Mouse (Mus musculus) limb, embryonic 13.5 days (tissue): ENCODE measurements around the gene Sh2d1b2. TPM values are rescaled to one million over a fixed set of nuclear protein-coding genes. Genes with fewer than 3 reads are reported as not detected.

Source experiments
- ATAC-seq: fragments of 200-750 bp; cut with Nextera tagmentation; 2 replicates; pipeline ENCODE4 v1.8.0; 2017; ENCODE audit warnings: low read depth, moderate number of reproducible peaks, moderate TSS enrichment; ENCODE audit not compliant: low FRiP score
- H3K27ac ChIP-seq: fragments of 300-500 bp; sonication (generic); 2 replicates; pipeline ENCODE4 v1.5.1; 2015; ENCODE audit warnings: inconsistent platforms, mild to moderate bottlenecking, moderate library complexity
- H3K27me3 ChIP-seq: fragments of 300-500 bp; sonication (generic); 2 replicates; pipeline ENCODE4 v1.6.1; 2015; ENCODE audit warnings: mild to moderate bottlenecking, inconsistent platforms
- H3K36me3 ChIP-seq: fragments of 300-500 bp; sonication (generic); 2 replicates; pipeline ENCODE4 v1.6.1; 2015; ENCODE audit warnings: inconsistent platforms, mild to moderate bottlenecking, moderate library complexity
- H3K4me1 ChIP-seq: fragments of 300-500 bp; sonication (generic); 2 replicates; pipeline ENCODE4 v1.6.1; 2015; ENCODE audit warnings: inconsistent platforms
- H3K4me2 ChIP-seq: fragments of 300-500 bp; sonication (generic); replicated peaks from 2 replicates; pipeline ENCODE4 v1.6.1; 2015; ENCODE audit warnings: inconsistent platforms, mild to moderate bottlenecking, moderate library complexity
- H3K4me3 ChIP-seq: fragments of 300-500 bp; sonication (generic); 2 replicates; pipeline ENCODE4 v1.5.1; 2015; ENCODE audit warnings: moderate library complexity, mild to moderate bottlenecking, inconsistent platforms
- H3K9ac ChIP-seq: fragments of 300-500 bp; sonication (generic); 2 replicates; pipeline ENCODE4 v1.6.1; 2015; ENCODE audit warnings: mild to moderate bottlenecking, inconsistent platforms
- H3K9me3 ChIP-seq: fragments of 300-500 bp; sonication (generic); 2 replicates; pipeline ENCODE4 v1.6.1; 2016; ENCODE audit warnings: inconsistent platforms
- WGBS: fragments of 180-500 bp; shearing (Covaris S2); methylation state at CpG from one replicate; pipeline ENCODE4 v1.1.7; 2015; 5-methylcytosine and 5-hydroxymethylcytosine counted together
- polyA plus RNA-seq: library from polyadenylated mRNA; unstranded; fragments of >200 nt; fragmentation: Nextera tagmentation; extraction: Ambion mirVana; gene quantifications from 2 replicates; pipeline ENCODE4 v1.2.1, GENCODE M21; 2015

Sh2d1b2 gene
- polyA plus RNA-seq, 1 experiment from 2014 or later, result 0.05 TPM

DNA sequence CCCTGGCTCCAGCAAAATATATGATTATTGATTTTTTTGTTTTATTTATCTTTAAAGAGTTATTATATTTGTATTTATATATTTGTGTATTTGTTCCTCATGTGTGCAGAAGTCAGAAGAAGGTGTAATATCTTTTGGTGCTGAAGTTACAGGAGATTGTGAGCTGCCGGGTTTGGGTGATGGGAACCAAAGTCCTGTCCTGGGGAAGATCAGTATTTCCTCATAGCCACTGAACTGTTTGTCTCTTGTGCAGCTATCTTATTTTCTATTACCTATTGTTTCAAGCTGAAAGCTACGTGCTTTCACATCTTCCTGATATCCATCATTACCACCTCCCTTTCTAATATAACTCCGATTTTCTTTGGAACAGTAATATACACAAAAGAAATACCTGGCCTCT is 17.0 kb upstream of the Sh2d1b2 start:
- Histone ChIP-seq H3K9ac (no peak overlapping the region), H3K4me3 (peak overlapping the region; percentile 77), H3K4me1 (peaks cover 4% of the 10 kb centered on the region), H3K4me2 (peak overlapping the region; percentile 80), H3K27me3 (no peaks in the 10 kb centered on the region), H3K36me3 (peaks cover 18% of the 10 kb centered on the region), H3K9me3 (no peaks in the 10 kb centered on the region), H3K27ac (no peak overlapping the region)
- ATAC-seq, result no peak
- WGBS, result 80% methylated on average over 3 of the region's 3 CpGs

DNA sequence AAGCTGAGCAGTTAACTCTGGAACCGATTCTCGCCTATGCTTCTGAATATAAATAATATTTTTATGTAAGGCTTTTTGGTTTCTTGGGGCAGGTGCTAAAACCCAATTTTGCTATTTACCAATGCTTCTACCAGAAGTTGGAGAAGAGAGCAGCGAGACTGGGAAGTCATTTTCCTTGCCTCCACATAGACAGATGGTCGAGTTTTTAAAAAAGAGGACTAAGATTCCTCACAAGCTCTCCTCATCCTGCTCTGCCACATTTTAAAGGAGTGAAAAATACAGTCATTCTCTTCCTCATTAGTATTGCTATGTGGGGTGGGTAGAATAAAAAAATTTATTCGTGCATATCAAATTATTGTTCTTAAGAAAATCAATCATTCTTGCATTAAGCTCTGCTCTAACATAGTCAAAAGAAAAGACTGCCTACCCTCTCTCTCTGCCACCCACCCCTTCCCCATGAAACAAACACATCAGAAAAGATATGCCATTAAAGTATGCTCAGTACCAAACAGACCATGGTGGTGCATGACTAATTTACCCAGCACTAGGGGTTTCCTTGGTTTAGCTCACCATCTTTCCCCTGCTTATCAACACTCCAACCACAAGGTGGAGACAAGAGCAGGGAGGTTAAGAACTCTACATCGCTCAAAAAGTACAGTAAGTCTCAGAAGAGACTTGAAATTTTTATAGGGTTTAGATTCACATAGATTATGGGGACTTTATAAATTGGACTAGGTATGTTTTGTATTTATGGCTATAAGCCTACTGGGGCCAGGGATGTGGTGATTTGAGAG is 14.3 kb upstream of the Sh2d1b2 start:
- no peak overlapping the region for H3K27ac ChIP-seq
- H3K4me1 ChIP-seq, result peaks cover 4% of the 10 kb centered on the region
- H3K4me2 ChIP-seq, result no peak overlapping the region
- peaks cover 3% of the 10 kb centered on the region for H3K27me3 ChIP-seq
- no peak overlapping the region for H3K9ac ChIP-seq
- WGBS, result 75% methylated on average over 6 of the region's 6 CpGs
- no peak overlapping the region for H3K4me3 ChIP-seq
- ATAC-seq, result no peak
- no peaks in the 10 kb centered on the region for H3K9me3 ChIP-seq
- H3K36me3 ChIP-seq, result no peaks in the 10 kb centered on the region

- no peaks in the 10 kb centered on the region for H3K4me1 ChIP-seq
- no peak overlapping the region for H3K4me3 ChIP-seq
- H3K27me3 ChIP-seq, result peaks cover 4% of the 10 kb centered on the region
- no peaks in the 10 kb centered on the region for H3K36me3 ChIP-seq
- no peak overlapping the region for H3K27ac ChIP-seq
- H3K4me2 ChIP-seq, result no peak overlapping the region
- H3K9ac ChIP-seq, result no peak overlapping the region
- no peaks in the 10 kb centered on the region for H3K9me3 ChIP-seq
- no peak for ATAC-seq
Observed at GRCm38 (mm10) chr1:170220351-170220750, 12.2 kb upstream of the Sh2d1b2 start.

DNA sequence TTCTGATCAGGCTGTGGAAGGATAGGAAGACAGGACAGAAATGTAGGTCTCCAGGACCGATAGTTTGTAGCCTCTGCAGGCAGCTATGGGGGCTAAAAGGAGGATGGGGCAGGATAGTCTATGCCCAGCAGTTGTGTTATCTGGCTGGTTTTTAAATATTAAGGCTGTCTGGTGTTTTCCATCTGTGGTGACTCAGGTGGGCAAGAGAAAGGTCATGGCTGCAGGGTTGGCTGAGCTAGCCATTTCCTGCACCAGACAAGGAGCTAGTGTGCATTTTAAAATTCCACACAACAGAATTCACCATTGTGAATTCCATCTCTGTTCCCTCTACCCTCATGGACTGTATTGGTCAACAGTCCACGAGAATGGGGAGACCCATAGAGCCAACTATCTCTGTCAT is 9.3 kb upstream of the Sh2d1b2 start:
- WGBS, result 73% methylated on average over 2 of the region's 2 CpGs
- H3K27me3 ChIP-seq, result peaks cover 4% of the 10 kb centered on the region
- H3K4me2 ChIP-seq, result no peak overlapping the region
- H3K36me3 ChIP-seq, result no peaks in the 10 kb centered on the region
- no peaks in the 10 kb centered on the region for H3K9me3 ChIP-seq
- H3K9ac ChIP-seq, result no peak overlapping the region
- ATAC-seq, result no peak
- no peak overlapping the region for H3K27ac ChIP-seq
- no peak overlapping the region for H3K4me3 ChIP-seq
- H3K4me1 ChIP-seq, result no peaks in the 10 kb centered on the region

GRCm38 (mm10) chr1:170245016-170245415 is 12.5 kb downstream of the Sh2d1b2 start:
- H3K27me3 ChIP-seq, result no peaks in the 10 kb centered on the region
- H3K4me1 ChIP-seq, result no peaks in the 10 kb centered on the region
- H3K9ac ChIP-seq, result no peak overlapping the region
- no peak for ATAC-seq
- no peaks in the 10 kb centered on the region for H3K9me3 ChIP-seq
- no peak overlapping the region for H3K4me2 ChIP-seq
- H3K4me3 ChIP-seq, result no peak overlapping the region
- H3K36me3 ChIP-seq, result no peaks in the 10 kb centered on the region
- H3K27ac ChIP-seq, result no peak overlapping the region
- WGBS, result 93% methylated on average over 3 of the region's 3 CpGs

- ATAC-seq, result peak; percentile 67
- 27% methylated on average over 30 of the region's 30 CpGs for WGBS
- Histone ChIP-seq H3K4me3 (peak overlapping the region; percentile 65), H3K9ac (peak overlapping the region; percentile 86), H3K27ac (no peak overlapping the region), H3K27me3 (peaks cover 2% of the 10 kb centered on the region; the same call in 1 of the 2 replicates), H3K4me1 (no peaks in the 10 kb centered on the region), H3K36me3 (no peaks in the 10 kb centered on the region), H3K9me3 (no peaks in the 10 kb centered on the region), H3K4me2 (peak overlapping the region; percentile 74)
Observed at GRCm38 (mm10) chr1:170254893-170255559, 22.5 kb downstream of the Sh2d1b2 start.

- no peaks in the 10 kb centered on the region for H3K9me3 ChIP-seq
- WGBS, result 7% methylated on average over 19 of the region's 32 CpGs
- H3K36me3 ChIP-seq, result no peaks in the 10 kb centered on the region
- H3K4me2 ChIP-seq, result peak overlapping the region; percentile 74
- H3K27me3 ChIP-seq, result peaks cover 2% of the 10 kb centered on the region; the same call in 1 of the 2 replicates
- ATAC-seq, result peak; percentile 97
- H3K9ac ChIP-seq, result peak overlapping the region; percentile 86
- H3K4me1 ChIP-seq, result no peaks in the 10 kb centered on the region
- H3K4me3 ChIP-seq, result peak overlapping the region; percentile 65
- no peak overlapping the region for H3K27ac ChIP-seq
Observed at GRCm38 (mm10) chr1:170255560-170255910, 23.0 kb downstream of the Sh2d1b2 start.

DNA sequence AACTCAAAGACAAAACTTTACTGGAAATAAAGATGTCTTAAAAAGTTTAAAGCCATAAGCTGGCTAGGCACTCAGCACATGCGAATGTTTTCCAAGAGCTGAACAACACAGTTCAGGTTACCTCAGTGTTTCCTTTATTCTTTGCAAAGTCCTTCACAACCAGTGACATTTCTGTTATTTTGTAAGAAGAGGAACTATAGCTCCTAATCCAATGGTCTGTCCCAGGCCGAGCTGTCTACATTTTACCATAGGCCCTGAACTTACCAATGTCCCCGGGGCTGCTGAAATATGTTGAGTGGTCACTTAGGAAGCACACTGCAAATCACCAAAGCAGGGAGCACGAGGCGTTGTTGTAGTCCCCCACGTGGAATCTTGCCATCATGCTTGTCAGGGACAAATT is 37.7 kb downstream of the Sh2d1b2 start:
- no peaks in the 10 kb centered on the region for H3K4me1 ChIP-seq
- H3K27me3 ChIP-seq, result no peaks in the 10 kb centered on the region
- no peak overlapping the region for H3K27ac ChIP-seq
- whole genome bisulfite sequencing, result 81% methylated on average over 6 of the region's 6 CpGs
- ATAC-seq, result no peak
- no peak overlapping the region for H3K4me3 ChIP-seq
- peaks cover 4% of the 10 kb centered on the region for H3K9me3 ChIP-seq
- H3K9ac ChIP-seq, result no peak overlapping the region
- no peaks in the 10 kb centered on the region for H3K36me3 ChIP-seq
- no peak overlapping the region for H3K4me2 ChIP-seq

DNA sequence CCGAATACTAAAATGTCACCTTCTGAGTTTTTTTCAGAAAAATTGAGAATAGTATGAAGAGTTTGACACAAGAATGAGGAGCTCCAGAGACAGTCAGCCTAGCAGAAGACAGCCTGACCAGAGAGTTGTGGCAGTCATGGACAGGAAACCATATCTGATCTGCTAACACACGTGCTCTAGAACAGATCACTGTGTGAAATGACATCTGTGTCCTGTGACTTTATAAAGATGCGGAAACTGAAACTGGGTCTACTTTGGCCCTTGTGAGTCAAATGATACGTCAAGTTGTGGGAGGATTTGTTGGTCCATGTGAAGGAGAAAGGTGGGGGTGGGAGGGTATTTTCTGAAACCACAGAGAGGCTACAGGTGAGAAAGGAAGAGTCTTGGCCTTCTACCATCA is 38.1 kb downstream of the Sh2d1b2 start:
- no peak for ATAC-seq
- Histone ChIP-seq H3K9me3 (peaks cover 4% of the 10 kb centered on the region), H3K4me1 (no peaks in the 10 kb centered on the region), H3K4me2 (no peak overlapping the region), H3K36me3 (no peaks in the 10 kb centered on the region), H3K27me3 (no peaks in the 10 kb centered on the region), H3K9ac (no peak overlapping the region), H3K27ac (no peak overlapping the region), H3K4me3 (no peak overlapping the region)
- whole genome bisulfite sequencing, result 89% methylated on average over 4 of the region's 4 CpGs

- no peak overlapping the region for H3K27ac ChIP-seq
- no peaks in the 10 kb centered on the region for H3K4me1 ChIP-seq
- H3K9me3 ChIP-seq, result no peaks in the 10 kb centered on the region
- ATAC-seq, result no peak
- H3K4me3 ChIP-seq, result no peak overlapping the region
- no peak overlapping the region for H3K4me2 ChIP-seq
- no peak overlapping the region for H3K9ac ChIP-seq
- H3K36me3 ChIP-seq, result no peaks in the 10 kb centered on the region
- no peaks in the 10 kb centered on the region for H3K27me3 ChIP-seq
Observed at GRCm38 (mm10) chr1:170273252-170273651, 40.7 kb downstream of the Sh2d1b2 start.

DNA sequence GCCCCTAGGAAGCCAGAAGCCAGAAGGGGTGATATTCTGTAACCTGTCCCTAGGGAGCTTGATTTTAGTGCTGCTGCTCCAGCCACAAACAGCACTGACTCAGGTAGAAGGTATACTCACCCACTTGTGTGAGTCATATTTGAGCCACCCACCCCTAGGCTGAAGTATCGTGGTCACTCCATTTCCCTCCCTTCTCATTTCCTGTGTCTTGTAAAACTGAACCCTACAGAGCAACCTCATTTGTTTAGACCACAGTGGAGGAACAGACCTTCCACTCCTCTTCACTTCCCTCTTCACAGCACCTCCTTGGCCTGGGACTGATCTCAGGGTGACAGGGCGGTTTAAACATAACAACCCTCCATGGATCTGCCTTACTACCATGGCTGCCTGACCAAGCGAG is 44.5 kb downstream of the Sh2d1b2 start, which contains the start of gene Sh2d1b1:
TSS of gene Sh2d1b1 (plus strand) at position 305 of the 400 bp plus-strand sequence.
- H3K4me3 ChIP-seq, result no peak within 1 kb of the TSS
- H3K9ac ChIP-seq, result no peak within 1 kb of the TSS
- no peak within 1 kb of the TSS for H3K27ac ChIP-seq
- no peaks in the 10 kb centered on the region for H3K27me3 ChIP-seq
- WGBS, result 69% methylated on average over 3 of the region's 3 CpGs
- H3K9me3 ChIP-seq, result no peaks in the 10 kb centered on the region
- no peaks in the 10 kb centered on the region for H3K4me1 ChIP-seq
- H3K4me2 ChIP-seq, result no peak within 1 kb of the TSS
- no peak for ATAC-seq
- no peaks in the 10 kb centered on the region for H3K36me3 ChIP-seq

DNA sequence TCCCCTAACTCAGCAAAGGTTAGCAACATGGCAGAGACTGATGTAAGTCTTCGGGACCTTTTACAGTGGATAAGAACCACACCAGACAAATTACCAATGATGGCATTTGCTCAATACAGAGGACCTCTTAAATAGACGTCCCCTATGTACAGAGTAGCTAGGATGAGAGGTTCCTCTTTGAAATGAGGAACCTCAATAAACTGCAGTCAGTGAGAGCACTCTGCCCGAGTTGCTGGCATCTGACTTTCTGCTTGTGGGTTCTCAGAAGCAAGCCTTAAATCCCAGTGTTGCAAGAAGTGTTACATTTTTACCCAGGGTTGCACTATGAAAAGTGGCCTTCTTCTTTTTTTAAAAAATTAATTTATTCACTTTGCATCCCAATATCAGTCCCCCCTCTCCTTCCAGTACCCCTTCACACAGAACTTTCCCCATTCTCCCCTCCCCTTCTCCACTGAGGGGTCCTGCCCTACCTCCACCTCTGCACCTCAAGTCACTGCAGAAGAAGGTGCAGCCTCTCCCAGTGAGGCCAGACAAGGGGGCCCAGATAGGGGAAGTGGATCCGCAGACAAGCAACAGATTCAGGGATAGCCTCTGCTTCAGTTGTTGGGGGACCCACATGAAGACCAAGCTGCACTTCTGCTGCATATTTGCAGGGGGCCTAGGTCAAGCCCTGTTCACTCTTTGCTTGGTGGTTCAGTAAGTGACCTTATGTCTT is 50.0 kb downstream of the Sh2d1b2 start:
- H3K4me1 ChIP-seq, result no peaks in the 10 kb centered on the region
- no peaks in the 10 kb centered on the region for H3K27me3 ChIP-seq
- H3K36me3 ChIP-seq, result no peaks in the 10 kb centered on the region
- 74% methylated on average over 4 of the region's 4 CpGs for WGBS
- no peak overlapping the region for H3K27ac ChIP-seq
- no peak overlapping the region for H3K4me3 ChIP-seq
- ATAC-seq, result no peak
- no peaks in the 10 kb centered on the region for H3K9me3 ChIP-seq
- H3K4me2 ChIP-seq, result no peak overlapping the region
- H3K9ac ChIP-seq, result no peak overlapping the region
